Mouse (Mus musculus) brain, embryonic 14.5 days (tissue): ENCODE measurements at regions not wholly inside any gene's neighbourhood (a gene's known extent, or its start where the extent isn't known, plus 50 kb on each side); places are given as distances from the start of the nearest gene placed in this dataset.

ENCODE experiments used
- CTCF ChIP-seq: fragments of 200-500 bp; IDR thresholded peaks from 2 replicates; pipeline ENCODE4 v1.5.1; 2012; ENCODE audit warnings: inconsistent platforms, mild to moderate bottlenecking, moderate library complexity, borderline replicate concordance; ENCODE audit not compliant: insufficient read depth, insufficient read length; ENCODE audit errors: extremely low read depth
- POLR2A ChIP-seq: fragments of 200-500 bp; IDR thresholded peaks from 2 replicates; pipeline ENCODE4 v1.6.1; 2012; ENCODE audit warnings: mild to moderate bottlenecking, inconsistent platforms, borderline replicate concordance; ENCODE audit not compliant: poor library complexity, insufficient read depth, insufficient read length, severe bottlenecking; ENCODE audit errors: extremely low read depth

DNA sequence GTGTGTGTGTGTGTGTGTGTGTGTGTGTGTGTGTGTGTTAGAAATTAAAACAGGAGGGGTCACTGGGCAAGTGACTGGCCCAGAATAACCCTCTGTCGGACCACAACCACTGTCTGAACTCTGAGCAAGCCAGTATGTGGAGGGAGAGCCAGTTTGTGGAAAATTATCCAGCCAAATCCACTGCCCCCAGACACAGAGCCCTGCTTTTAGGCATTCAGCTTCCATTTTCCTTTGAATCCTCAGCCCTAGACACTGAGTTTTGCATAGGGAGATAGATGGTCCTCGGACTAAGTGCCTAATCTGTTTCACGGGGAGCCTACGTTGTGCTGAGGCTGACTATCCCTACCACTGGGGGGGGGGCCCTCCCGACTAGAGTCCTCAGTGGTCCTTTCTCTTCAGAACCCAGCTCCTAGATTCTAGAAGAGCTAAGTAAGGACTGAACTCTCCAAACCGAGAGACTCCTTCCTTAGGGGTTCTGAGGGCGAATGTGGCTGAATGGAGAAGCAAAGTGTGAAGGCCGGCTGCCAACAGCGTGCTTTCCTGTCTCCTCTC, 136.2 kb upstream of the Haao start:
- TF ChIP-seq POLR2A (no peak), CTCF (no peak)
